Mouse (Mus musculus): ENCODE results near the gene Slc22a20. TPM values are rescaled to one million over a fixed set of nuclear protein-coding genes. Genes with fewer than 3 reads are reported as not detected.

The Slc22a20 gene
- polyA plus RNA-seq, 1 experiment from 2014 or later, result not detected

- Histone ChIP-seq H3K4me2 (no peak overlapping the region), H3K4me3 (ENCODE audit: low read depth, low read length) (no peak overlapping the region), H3K27ac (ENCODE audit: low read depth, low read length) (no peak overlapping the region), H3K36me3 (ENCODE audit: control insufficient read depth, insufficient read depth, low read length) (peaks cover 59% of the 10 kb centered on the region), H3K9ac (ENCODE audit: low read depth, low read length) (no peak overlapping the region), H3K4me1 (replicated peaks; ENCODE audit: control insufficient read depth, insufficient read depth, low read length) (peaks cover 17% of the 10 kb centered on the region), H3K27me3 (replicated peaks; ENCODE audit: control insufficient read depth, insufficient read depth, low read length) (no peaks in the 10 kb centered on the region), H3K9me3 (ENCODE audit: control insufficient read depth, low read length) (no peaks in the 10 kb centered on the region)
- 92% methylated on average over 19 of the region's 19 CpGs for WGBS
- DNase-seq (ENCODE audit: low spot score) (no peak), ATAC-seq (replicated peaks; ENCODE audit: low FRiP score) (no peak)
Observed at GRCm38 (mm10) chr19:5953201-5953770, 32.7 kb downstream of the Slc22a20 start.

- Histone ChIP-seq H3K9ac (ENCODE audit: low read depth, low read length) (no peak overlapping the region), H3K36me3 (ENCODE audit: control insufficient read depth, insufficient read depth, low read length) (peaks cover 64% of the 10 kb centered on the region), H3K27me3 (replicated peaks; ENCODE audit: control insufficient read depth, insufficient read depth, low read length) (no peaks in the 10 kb centered on the region), H3K4me2 (peak overlapping the region; percentile 19; the same call in 1 of the 2 replicates), H3K9me3 (ENCODE audit: control insufficient read depth, low read length) (no peaks in the 10 kb centered on the region), H3K27ac (ENCODE audit: low read depth, low read length) (peak overlapping the region; percentile 53), H3K4me3 (ENCODE audit: low read depth, low read length) (no peak overlapping the region), H3K4me1 (replicated peaks; ENCODE audit: control insufficient read depth, insufficient read depth, low read length) (peaks cover 17% of the 10 kb centered on the region)
- DNase-seq (ENCODE audit: low spot score) (no peak), ATAC-seq (replicated peaks; ENCODE audit: low FRiP score) (0 out of 2 replicates have a peak, but pooled peaks have one; percentile 17)
- WGBS, result 75% methylated on average over 13 of the region's 13 CpGs
Observed at GRCm38 (mm10) chr19:5952071-5952691, 33.8 kb downstream of the Slc22a20 start.

- Histone ChIP-seq H3K9ac (ENCODE audit: low read depth, low read length) (no peak overlapping the region), H3K4me1 (replicated peaks; ENCODE audit: control insufficient read depth, insufficient read depth, low read length) (peaks cover 14% of the 10 kb centered on the region), H3K27me3 (replicated peaks; ENCODE audit: control insufficient read depth, insufficient read depth, low read length) (no peaks in the 10 kb centered on the region), H3K9me3 (ENCODE audit: control insufficient read depth, low read length) (no peaks in the 10 kb centered on the region), H3K27ac (ENCODE audit: low read depth, low read length) (peak overlapping the region; percentile 53; the same call in 1 of the 2 replicates), H3K4me2 (peak overlapping the region; percentile 19; the same call in 1 of the 2 replicates), H3K4me3 (ENCODE audit: low read depth, low read length) (no peak overlapping the region), H3K36me3 (ENCODE audit: control insufficient read depth, insufficient read depth, low read length) (peaks cover 64% of the 10 kb centered on the region)
- ATAC-seq (replicated peaks; ENCODE audit: low FRiP score) (no peak), DNase-seq (ENCODE audit: low spot score) (no peak)
- 90% methylated on average over 16 of the region's 16 CpGs for WGBS
Observed at GRCm38 (mm10) chr19:5951631-5952030, 34.3 kb downstream of the Slc22a20 start.

GRCm38 (mm10) chr19:5950218-5950617, 35.7 kb downstream of the Slc22a20 start:
- Histone ChIP-seq H3K4me1 (replicated peaks; ENCODE audit: control insufficient read depth, insufficient read depth, low read length) (peaks cover 14% of the 10 kb centered on the region), H3K36me3 (ENCODE audit: control insufficient read depth, insufficient read depth, low read length) (peaks cover 67% of the 10 kb centered on the region), H3K4me2 (no peak overlapping the region), H3K27ac (ENCODE audit: low read depth, low read length) (no peak overlapping the region), H3K9ac (ENCODE audit: low read depth, low read length) (no peak overlapping the region), H3K9me3 (ENCODE audit: control insufficient read depth, low read length) (no peaks in the 10 kb centered on the region), H3K27me3 (replicated peaks; ENCODE audit: control insufficient read depth, insufficient read depth, low read length) (no peaks in the 10 kb centered on the region), H3K4me3 (ENCODE audit: low read depth, low read length) (no peak overlapping the region)
- WGBS, result 92% methylated on average over 11 of the region's 11 CpGs
- no peak for ATAC-seq (replicated peaks; ENCODE audit: low FRiP score)
- DNase-seq (ENCODE audit: low spot score), result no peak

GRCm38 (mm10) chr19:5945891-5946290, 40.1 kb downstream of the Slc22a20 start:
- H3K36me3 ChIP-seq (ENCODE audit: control insufficient read depth, insufficient read depth, low read length), result peaks cover 53% of the 10 kb centered on the region
- WGBS, result 83% methylated on average over 8 of the region's 8 CpGs
- H3K27me3 ChIP-seq (replicated peaks; ENCODE audit: control insufficient read depth, insufficient read depth, low read length), result no peaks in the 10 kb centered on the region
- H3K4me3 ChIP-seq (ENCODE audit: low read depth, low read length), result no peak overlapping the region
- DNase-seq (ENCODE audit: low spot score), result no peak
- H3K9me3 ChIP-seq (ENCODE audit: control insufficient read depth, low read length), result no peaks in the 10 kb centered on the region
- H3K4me2 ChIP-seq, result no peak overlapping the region
- no peak for ATAC-seq (replicated peaks; ENCODE audit: low FRiP score)
- no peak overlapping the region for H3K27ac ChIP-seq (ENCODE audit: low read depth, low read length)
- H3K9ac ChIP-seq (ENCODE audit: low read depth, low read length), result no peak overlapping the region
- peaks cover 13% of the 10 kb centered on the region for H3K4me1 ChIP-seq (replicated peaks; ENCODE audit: control insufficient read depth, insufficient read depth, low read length)

GRCm38 (mm10) chr19:5945027-5945426, 40.9 kb downstream of the Slc22a20 start:
- 67% methylated on average over 7 of the region's 7 CpGs for WGBS
- no peak for DNase-seq (ENCODE audit: low spot score)

GRCm38 (mm10) chr19:5944145-5944544, 41.8 kb downstream of the Slc22a20 start:
- Histone ChIP-seq H3K27ac (ENCODE audit: low read depth, low read length) (peak overlapping the region; percentile 7; the same call in 1 of the 2 replicates), H3K9ac (ENCODE audit: low read depth, low read length) (no peak overlapping the region), H3K4me2 (no peak overlapping the region), H3K9me3 (ENCODE audit: control insufficient read depth, low read length) (no peaks in the 10 kb centered on the region), H3K4me3 (ENCODE audit: low read depth, low read length) (no peak overlapping the region), H3K36me3 (ENCODE audit: control insufficient read depth, insufficient read depth, low read length) (peaks cover 54% of the 10 kb centered on the region), H3K27me3 (replicated peaks; ENCODE audit: control insufficient read depth, insufficient read depth, low read length) (no peaks in the 10 kb centered on the region), H3K4me1 (replicated peaks; ENCODE audit: control insufficient read depth, insufficient read depth, low read length) (peaks cover 13% of the 10 kb centered on the region)
- no peak for DNase-seq (ENCODE audit: low spot score)
- WGBS, result 81% methylated on average over 8 of the region's 8 CpGs
- no peak for ATAC-seq (replicated peaks; ENCODE audit: low FRiP score)

More at GRCm38 (mm10) chr19:5945027-5945426, 40.9 kb downstream of the Slc22a20 start:
- ATAC-seq (replicated peaks; ENCODE audit: low FRiP score), result 0 out of 2 replicates have a peak, but pooled peaks have one; percentile 33
- Histone ChIP-seq H3K9me3 (ENCODE audit: control insufficient read depth, low read length) (no peaks in the 10 kb centered on the region), H3K27me3 (replicated peaks; ENCODE audit: control insufficient read depth, insufficient read depth, low read length) (no peaks in the 10 kb centered on the region), H3K27ac (ENCODE audit: low read depth, low read length) (no peak overlapping the region; the same call in 1 of the 2 replicates), H3K9ac (ENCODE audit: low read depth, low read length) (no peak overlapping the region), H3K4me2 (no peak overlapping the region), H3K36me3 (ENCODE audit: control insufficient read depth, insufficient read depth, low read length) (peaks cover 55% of the 10 kb centered on the region), H3K4me1 (replicated peaks; ENCODE audit: control insufficient read depth, insufficient read depth, low read length) (peaks cover 13% of the 10 kb centered on the region), H3K4me3 (ENCODE audit: low read depth, low read length) (no peak overlapping the region)

GRCm38 (mm10) chr19:5943404-5943803, 42.5 kb downstream of the Slc22a20 start:
- no peak for ATAC-seq (replicated peaks; ENCODE audit: low FRiP score)

GRCm38 (mm10) chr19:5942581-5942980, 43.4 kb downstream of the Slc22a20 start:
- Histone ChIP-seq H3K27ac (ENCODE audit: low read depth, low read length) (no peak overlapping the region), H3K9ac (ENCODE audit: low read depth, low read length) (no peak overlapping the region), H3K4me2 (no peak overlapping the region), H3K4me1 (replicated peaks; ENCODE audit: control insufficient read depth, insufficient read depth, low read length) (peaks cover 22% of the 10 kb centered on the region), H3K36me3 (ENCODE audit: control insufficient read depth, insufficient read depth, low read length) (peaks cover 39% of the 10 kb centered on the region), H3K4me3 (ENCODE audit: low read depth, low read length) (no peak overlapping the region), H3K27me3 (replicated peaks; ENCODE audit: control insufficient read depth, insufficient read depth, low read length) (no peaks in the 10 kb centered on the region), H3K9me3 (ENCODE audit: control insufficient read depth, low read length) (no peaks in the 10 kb centered on the region)
- no peak for DNase-seq (ENCODE audit: low spot score)
- WGBS, result 87% methylated on average over 7 of the region's 7 CpGs
- ATAC-seq (replicated peaks; ENCODE audit: low FRiP score), result no peak

More at GRCm38 (mm10) chr19:5943404-5943803, 42.5 kb downstream of the Slc22a20 start:
- H3K4me2 ChIP-seq, result no peak overlapping the region
- 88% methylated on average over 15 of the region's 15 CpGs for WGBS
- peaks cover 15% of the 10 kb centered on the region for H3K4me1 ChIP-seq (replicated peaks; ENCODE audit: control insufficient read depth, insufficient read depth, low read length)
- no peak overlapping the region for H3K9ac ChIP-seq (ENCODE audit: low read depth, low read length)
- no peaks in the 10 kb centered on the region for H3K9me3 ChIP-seq (ENCODE audit: control insufficient read depth, low read length)
- DNase-seq (ENCODE audit: low spot score), result no peak
- H3K27ac ChIP-seq (ENCODE audit: low read depth, low read length), result no peak overlapping the region
- H3K4me3 ChIP-seq (ENCODE audit: low read depth, low read length), result no peak overlapping the region
- H3K36me3 ChIP-seq (ENCODE audit: control insufficient read depth, insufficient read depth, low read length), result peaks cover 47% of the 10 kb centered on the region
- no peaks in the 10 kb centered on the region for H3K27me3 ChIP-seq (replicated peaks; ENCODE audit: control insufficient read depth, insufficient read depth, low read length)
